Mouse (Mus musculus) forebrain, embryonic 16.5 days (tissue): Measurements from ENCODE around the gene Gm45717. TPM values are rescaled to one million over a fixed set of nuclear protein-coding genes. Genes with fewer than 3 reads are reported as not detected.
A peak's percentile ranks its signal among the peaks of the same experiment; 100 is the strongest.

ENCODE experiments used
- ATAC-seq: fragments of 200-750 bp; cut with Nextera tagmentation; 2 replicates; pipeline ENCODE4 v1.8.0; 2017; ENCODE audit warnings: mild to moderate bottlenecking, moderate library complexity
- H3K27ac ChIP-seq: fragments of 300-500 bp; sonication (generic); 2 replicates; pipeline ENCODE4 v1.5.1; 2014; ENCODE audit warnings: low read length, control low read depth
- H3K27me3 ChIP-seq: fragments of 300-500 bp; sonication (generic); replicated peaks from 2 replicates; pipeline ENCODE4 v1.6.1; 2014; ENCODE audit warnings: low read length; ENCODE audit not compliant: control insufficient read depth, insufficient read depth
- H3K36me3 ChIP-seq: fragments of 300-500 bp; sonication (generic); 2 replicates; pipeline ENCODE4 v1.6.1; 2014; ENCODE audit not compliant: control insufficient read depth, insufficient read depth
- H3K4me1 ChIP-seq: fragments of 300-500 bp; sonication (generic); replicated peaks from 2 replicates; pipeline ENCODE4 v1.6.1; 2014; ENCODE audit warnings: low read length; ENCODE audit not compliant: control insufficient read depth, insufficient read depth
- H3K4me2 ChIP-seq: fragments of 300-500 bp; sonication (generic); 2 replicates; pipeline ENCODE4 v1.6.1; 2014; ENCODE audit warnings: mild to moderate bottlenecking, low read length, control low read depth
- H3K4me3 ChIP-seq: fragments of 300-500 bp; sonication (generic); replicated peaks from 2 replicates; pipeline ENCODE4 v1.5.1; 2014; ENCODE audit warnings: mild to moderate bottlenecking, low read length, control low read depth
- H3K9ac ChIP-seq: fragments of 300-500 bp; sonication (generic); replicated peaks from 2 replicates; pipeline ENCODE4 v1.6.1; 2014; ENCODE audit warnings: low read depth, low read length, control low read depth
- H3K9me3 ChIP-seq: fragments of 300-500 bp; sonication (generic); 2 replicates; pipeline ENCODE4 v1.6.1; 2016; ENCODE audit warnings: low read length; ENCODE audit not compliant: control insufficient read depth
- WGBS: fragments of 180-500 bp; shearing (Covaris S2); extraction: QIAGEN DNeasy Blood & Tissue Kit; methylation state at CpG from one replicate; pipeline ENCODE4 v1.1.7; 2014; 5-methylcytosine and 5-hydroxymethylcytosine counted together
- polyA plus RNA-seq: library from polyadenylated mRNA; unstranded; fragments of >200 nt; fragmentation: Nextera tagmentation; extraction: Ambion mirVana; gene quantifications from 2 replicates; pipeline ENCODE4 v1.2.1, GENCODE M21; 2015

The Gm45717 gene
- polyA plus RNA-seq, 1 experiment from 2014 or later: not detected

DNA sequence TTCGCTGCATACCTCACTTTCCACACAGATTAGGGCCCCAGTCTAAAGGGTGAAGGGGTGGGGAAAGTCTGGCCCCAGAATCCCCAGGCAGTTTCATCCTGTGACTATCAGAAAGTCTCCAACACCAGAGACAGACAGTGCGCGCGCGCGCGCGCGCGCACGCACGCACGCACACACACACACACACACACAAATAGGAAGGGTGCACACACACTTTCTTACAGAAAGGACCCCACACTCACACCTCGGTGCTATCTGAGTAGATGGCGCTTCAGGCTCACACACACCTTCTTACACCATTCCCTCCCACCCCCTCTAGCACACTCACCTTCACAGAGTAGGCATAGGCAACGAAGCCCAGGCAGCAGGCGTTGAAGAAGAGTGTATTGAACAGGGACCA is 395 bp downstream of the Gm45717 start:
- Histone ChIP-seq H3K4me3 (peak overlapping the region; percentile 36), H3K9ac (peak overlapping the region; percentile 39), H3K4me2 (peak overlapping the region; percentile 50), H3K27me3 (0 out of 2 replicates have a peak, but pooled peaks cover 2% of the 10 kb centered on the region), H3K9me3 (no peaks in the 10 kb centered on the region), H3K27ac (no peak overlapping the region), H3K4me1 (peaks cover 8% of the 10 kb centered on the region), H3K36me3 (no peaks in the 10 kb centered on the region)
- 9% methylated on average over 17 of the region's 17 CpGs for WGBS
- ATAC-seq: 0 out of 2 replicates have a peak, but pooled peaks have one; percentile 20

DNA sequence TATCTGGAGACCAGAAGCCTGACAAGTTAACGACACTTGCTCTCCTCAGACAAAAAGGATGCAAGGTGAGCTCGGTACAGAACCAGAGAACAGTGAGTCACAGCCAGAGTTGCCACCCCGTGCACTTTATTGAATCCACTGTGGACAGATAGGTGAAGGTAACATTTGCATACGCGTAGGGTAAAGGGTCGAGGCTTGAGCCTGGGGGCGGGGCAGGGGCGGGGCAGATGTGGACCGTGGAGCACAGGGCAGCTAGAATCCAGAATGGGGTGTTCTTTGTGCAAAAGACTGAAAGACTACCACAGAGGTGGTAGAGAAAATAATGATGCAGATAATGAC is 1.0 kb downstream of the Gm45717 start:
- Histone ChIP-seq H3K27ac (no peak overlapping the region), H3K4me1 (peaks cover 8% of the 10 kb centered on the region), H3K4me3 (peak overlapping the region; percentile 36), H3K9me3 (no peaks in the 10 kb centered on the region), H3K4me2 (peak overlapping the region; percentile 50), H3K9ac (no peak overlapping the region), H3K36me3 (no peaks in the 10 kb centered on the region), H3K27me3 (0 out of 2 replicates have a peak, but pooled peaks cover 2% of the 10 kb centered on the region)
- ATAC-seq: no peak
- WGBS: 12% methylated on average over 9 of the region's 9 CpGs

DNA sequence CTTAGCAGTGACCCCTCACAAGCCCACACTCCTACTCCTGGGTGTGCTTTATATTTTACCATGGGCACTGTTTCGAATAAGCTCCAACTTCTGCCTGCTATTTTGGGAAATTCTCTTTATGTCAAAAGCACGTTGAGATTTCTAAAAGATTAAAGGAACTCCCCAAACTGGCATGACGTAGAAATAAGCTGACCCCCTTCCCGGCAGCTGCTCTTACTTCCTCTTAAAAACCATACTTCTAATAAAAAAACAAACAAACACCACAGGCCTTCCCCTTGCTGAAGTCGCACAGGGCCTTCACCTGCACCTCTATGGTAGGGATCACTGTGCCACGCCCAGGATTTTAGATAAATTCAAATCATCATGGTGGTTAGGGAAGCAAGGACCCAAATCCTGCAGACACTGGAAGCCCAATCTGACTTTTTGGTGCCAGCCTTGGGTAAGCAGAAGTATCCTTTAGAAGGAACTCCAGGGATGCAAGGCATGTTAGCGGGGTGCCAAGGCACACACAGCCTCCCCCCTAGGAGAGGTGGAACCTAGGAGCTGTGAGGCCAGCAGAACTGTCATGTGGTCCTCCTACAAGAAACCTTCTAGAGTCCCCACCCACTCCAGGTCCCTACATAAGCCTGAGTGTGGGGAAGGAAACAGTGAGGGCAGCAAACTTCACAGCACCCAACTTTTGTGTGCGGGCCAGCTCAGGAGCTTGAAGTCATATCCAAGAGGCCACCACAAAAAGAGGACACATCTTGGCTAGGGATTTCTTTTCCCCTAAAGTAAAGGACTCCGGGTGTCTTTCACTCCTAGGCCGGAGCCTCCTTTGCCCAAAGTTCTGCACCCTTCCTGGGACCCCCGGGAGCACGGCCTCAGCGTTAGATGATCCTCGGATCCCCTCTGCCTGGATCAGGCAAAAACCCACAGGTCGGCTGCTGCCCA is 1.7 kb downstream of the Gm45717 start:
- peaks cover 5% of the 10 kb centered on the region; the same call in 1 of the 2 replicates for H3K4me1 ChIP-seq
- 70% methylated on average over 15 of the region's 15 CpGs for WGBS
- no peaks in the 10 kb centered on the region for H3K36me3 ChIP-seq
- no peak for ATAC-seq
- peak overlapping the region; percentile 36; the same call in 1 of the 2 replicates for H3K4me3 ChIP-seq
- no peaks in the 10 kb centered on the region for H3K9me3 ChIP-seq
- H3K27ac ChIP-seq: no peak overlapping the region
- H3K27me3 ChIP-seq: 0 out of 2 replicates have a peak, but pooled peaks cover 2% of the 10 kb centered on the region
- peak overlapping the region; percentile 50 for H3K4me2 ChIP-seq
- no peak overlapping the region for H3K9ac ChIP-seq

DNA sequence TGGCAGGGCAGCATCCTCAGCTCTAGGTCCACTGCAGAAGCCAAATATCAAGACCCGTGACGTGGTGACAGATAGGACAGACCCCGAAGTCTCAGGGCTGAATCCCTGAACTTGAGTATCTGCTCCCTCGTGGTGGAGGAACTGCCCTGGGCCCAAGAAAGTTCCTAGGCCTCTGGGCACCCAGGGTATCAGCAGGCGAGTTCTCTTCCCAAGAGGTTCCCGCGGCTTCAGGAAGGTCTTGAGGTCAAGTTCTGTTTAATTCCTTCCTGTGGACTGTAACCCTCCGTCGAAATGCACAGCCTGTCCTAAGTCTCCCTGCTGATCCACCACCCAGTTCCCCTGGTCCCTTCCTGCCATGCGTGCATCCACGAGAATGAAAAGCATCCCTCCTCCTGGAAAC is 2.6 kb downstream of the Gm45717 start:
- Histone ChIP-seq H3K9ac (no peak overlapping the region), H3K4me1 (peaks cover 5% of the 10 kb centered on the region; the same call in 1 of the 2 replicates), H3K4me2 (no peak overlapping the region), H3K9me3 (no peaks in the 10 kb centered on the region), H3K36me3 (no peaks in the 10 kb centered on the region), H3K4me3 (no peak overlapping the region), H3K27ac (no peak overlapping the region), H3K27me3 (no peaks in the 10 kb centered on the region)
- WGBS: 92% methylated on average over 11 of the region's 11 CpGs
- no peak for ATAC-seq

DNA sequence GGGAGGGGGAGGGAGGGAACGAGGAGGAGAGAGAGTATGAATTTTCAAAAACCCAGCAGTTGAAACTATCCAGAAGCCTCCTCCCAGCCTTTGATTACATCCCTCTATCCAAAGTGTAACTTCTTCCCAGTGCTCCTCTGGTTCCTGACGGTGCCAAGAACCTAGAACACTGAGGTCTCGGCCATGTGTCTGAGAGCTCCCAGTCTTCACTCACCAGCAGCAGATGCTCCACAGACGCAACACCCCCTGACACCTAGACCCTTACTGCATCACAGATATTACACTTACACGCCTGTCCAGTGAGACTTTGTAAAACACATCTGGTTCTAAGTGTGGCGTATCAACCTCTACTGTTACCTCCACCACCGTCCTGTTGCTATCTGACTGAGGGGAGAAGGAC is 3.3 kb downstream of the Gm45717 start:
- no peak for ATAC-seq
- Histone ChIP-seq H3K9me3 (no peaks in the 10 kb centered on the region), H3K4me3 (no peak overlapping the region), H3K9ac (no peak overlapping the region), H3K4me1 (peaks cover 5% of the 10 kb centered on the region; the same call in 1 of the 2 replicates), H3K36me3 (no peaks in the 10 kb centered on the region), H3K4me2 (no peak overlapping the region), H3K27me3 (no peaks in the 10 kb centered on the region), H3K27ac (no peak overlapping the region)
- 89% methylated on average over 7 of the region's 7 CpGs for WGBS

DNA sequence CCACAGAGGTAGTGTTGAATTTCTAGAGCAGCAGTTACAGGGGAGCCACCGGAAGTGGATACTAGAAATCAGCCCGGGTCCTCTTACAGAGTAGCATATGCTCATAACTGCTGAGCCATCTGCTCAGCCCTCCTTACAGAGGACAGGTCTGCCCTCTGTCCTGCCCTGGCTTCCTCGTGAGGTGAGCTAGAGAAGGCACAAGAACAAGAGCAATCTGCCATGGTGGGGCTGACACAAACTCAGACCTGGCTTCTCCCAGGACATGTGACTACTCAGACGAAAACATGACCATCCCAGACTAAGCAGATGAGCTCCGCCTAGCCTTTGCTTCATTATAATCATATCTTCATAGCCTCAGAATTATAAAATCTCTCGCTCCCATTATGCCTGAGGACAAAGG is 4.0 kb downstream of the Gm45717 start:
- no peaks in the 10 kb centered on the region for H3K27me3 ChIP-seq
- no peaks in the 10 kb centered on the region for H3K9me3 ChIP-seq
- H3K4me1 ChIP-seq: peaks cover 5% of the 10 kb centered on the region; the same call in 1 of the 2 replicates
- 81% methylated on average over 6 of the region's 6 CpGs for WGBS
- H3K4me2 ChIP-seq: no peak overlapping the region
- no peak overlapping the region for H3K27ac ChIP-seq
- no peaks in the 10 kb centered on the region for H3K36me3 ChIP-seq
- no peak overlapping the region for H3K9ac ChIP-seq
- H3K4me3 ChIP-seq: no peak overlapping the region
- ATAC-seq: no peak

DNA sequence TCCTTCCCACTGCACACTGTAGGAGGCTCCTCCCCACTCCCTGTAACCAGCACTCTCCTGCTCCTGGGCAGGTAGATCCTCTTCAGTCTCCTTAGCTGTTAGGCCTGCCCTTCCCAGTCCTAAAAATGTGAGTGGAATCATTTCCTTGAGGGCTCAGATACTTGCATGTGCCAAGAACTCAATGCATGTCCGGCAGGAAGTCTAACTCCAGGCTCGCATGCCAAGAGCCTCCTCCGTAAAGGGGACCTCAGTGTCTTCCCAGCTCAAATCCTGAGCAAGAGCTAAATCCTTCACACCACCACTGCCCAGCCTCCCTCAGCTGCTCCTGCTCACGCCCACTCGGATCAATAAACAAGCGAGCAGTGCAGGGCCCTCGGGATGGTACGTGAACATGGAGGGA is 4.7 kb downstream of the Gm45717 start:
- Histone ChIP-seq H3K9me3 (no peaks in the 10 kb centered on the region), H3K36me3 (no peaks in the 10 kb centered on the region), H3K27me3 (no peaks in the 10 kb centered on the region), H3K9ac (no peak overlapping the region), H3K4me2 (no peak overlapping the region), H3K4me1 (peaks cover 5% of the 10 kb centered on the region; the same call in 1 of the 2 replicates), H3K4me3 (no peak overlapping the region), H3K27ac (no peak overlapping the region)
- ATAC-seq: no peak
- WGBS: 66% methylated on average over 8 of the region's 8 CpGs

DNA sequence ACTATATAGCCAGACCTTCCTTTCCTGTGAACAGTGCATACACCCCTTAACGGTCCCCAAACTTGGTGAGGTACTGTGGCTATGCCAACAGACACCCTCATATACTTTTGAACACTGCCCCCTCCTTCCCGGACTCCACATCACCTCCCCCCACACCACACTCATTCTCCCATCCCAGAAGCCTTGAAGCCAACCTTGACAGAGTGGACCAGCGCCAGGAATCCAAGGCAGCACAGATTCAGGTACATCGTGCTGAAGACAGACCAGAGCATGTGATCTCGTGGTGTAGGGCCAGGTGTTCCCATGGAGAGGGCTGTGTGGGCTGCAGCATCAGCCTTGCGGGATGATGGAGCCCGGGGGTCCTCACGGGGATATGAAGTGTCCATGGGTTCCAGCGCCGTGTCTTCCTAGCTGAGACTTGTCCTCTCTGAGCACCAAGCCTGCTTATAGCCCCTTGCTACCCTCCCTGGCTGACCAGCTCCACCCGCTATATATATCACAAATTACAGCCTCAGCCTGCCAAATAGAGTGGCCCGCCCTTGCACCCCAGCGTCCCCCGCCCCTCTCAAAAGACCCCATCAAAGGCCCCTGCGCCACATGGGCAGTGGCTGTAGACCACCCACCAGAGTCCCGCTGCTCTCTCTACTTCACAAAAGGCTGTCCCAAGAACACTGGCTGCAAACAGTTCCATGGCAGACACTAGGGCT is 5.8 kb downstream of the Gm45717 start, which contains the start of gene Ifitm5:
Ifitm5 (minus strand) TSS at position 468 of the 707 bp plus-strand sequence.
- H3K4me1 ChIP-seq: 0 out of 2 replicates have a peak, but pooled peaks cover under 1% of the 10 kb centered on the region
- H3K4me2 ChIP-seq: no peak within 1 kb of the TSS
- no peak within 1 kb of the TSS for H3K4me3 ChIP-seq
- H3K36me3 ChIP-seq: no peaks in the 10 kb centered on the region
- WGBS: 71% methylated on average over 16 of the region's 16 CpGs
- H3K27me3 ChIP-seq: no peaks in the 10 kb centered on the region
- no peaks in the 10 kb centered on the region for H3K9me3 ChIP-seq
- ATAC-seq: no peak
- no peak within 1 kb of the TSS for H3K9ac ChIP-seq
- H3K27ac ChIP-seq: no peak within 1 kb of the TSS

DNA sequence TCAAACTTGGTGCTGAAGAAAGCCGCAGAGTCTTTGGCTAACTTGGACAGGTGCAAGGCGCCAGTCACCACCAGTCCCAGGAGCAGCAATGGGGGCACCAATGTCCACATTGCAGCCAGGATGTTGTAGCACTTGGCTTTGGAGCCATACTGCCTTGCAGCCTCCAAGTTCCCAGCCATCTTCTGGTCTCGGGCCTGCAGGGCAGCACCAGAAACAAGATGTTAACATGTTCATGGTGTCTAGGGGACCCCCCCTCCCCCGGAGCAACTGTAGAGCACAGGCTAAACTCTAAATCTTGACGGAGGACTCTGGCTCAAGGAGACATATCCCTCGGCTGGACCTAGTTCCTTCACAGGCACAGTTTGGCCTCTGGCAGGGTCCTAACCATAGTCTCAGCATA is 6.5 kb downstream of the Gm45717 start:
- Histone ChIP-seq H3K4me1 (no peaks in the 10 kb centered on the region), H3K27ac (no peak overlapping the region), H3K4me3 (no peak overlapping the region), H3K4me2 (no peak overlapping the region), H3K9ac (no peak overlapping the region), H3K9me3 (no peaks in the 10 kb centered on the region), H3K36me3 (no peaks in the 10 kb centered on the region), H3K27me3 (no peaks in the 10 kb centered on the region)
- WGBS: 90% methylated on average over 6 of the region's 6 CpGs
- no peak for ATAC-seq
